Comparison of ENCODE assay signal across 18 mouse cellular contexts in the genomic region with DNA sequence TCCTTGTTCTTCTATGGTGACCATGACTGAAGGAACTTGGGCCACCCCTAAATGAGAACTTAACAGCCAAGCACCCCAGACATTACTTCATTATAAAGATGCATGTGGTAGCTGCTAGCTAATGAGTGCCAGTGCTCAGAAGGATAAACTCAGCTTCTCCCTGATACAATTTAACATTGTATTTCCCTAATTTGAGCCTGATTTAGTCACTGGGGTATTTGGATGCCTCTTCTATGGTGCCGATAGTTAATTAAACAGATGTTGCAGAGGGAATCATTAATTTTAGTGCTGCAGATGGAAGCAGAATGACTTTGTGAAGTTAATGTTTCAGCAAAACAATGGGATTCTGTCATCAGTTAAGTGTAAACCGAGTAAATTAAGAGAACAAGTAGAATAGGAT.
"Had no signal": no experiment of that assay in that cellular context is flagged by ENCODE, and none has a peak within 500 bp of the region (broad histone marks: within the 10 kb centered on the region; RNA-seq: fewer than 3 reads in every experiment).

No protein-coding gene starts in this region.

- ATAC-seq: midbrain, embryonic 13.5 days; midbrain, embryonic 15.5 days had no signal

- H3K27ac ChIP-seq: liver, embryonic 14.5 days; midbrain, embryonic 10.5 days; midbrain, embryonic 13.5 days; midbrain, embryonic 15.5 days; neural tube, embryonic 12.5 days had no signal

- H3K9me3 ChIP-seq: midbrain, embryonic 10.5 days; midbrain, embryonic 13.5 days; midbrain, embryonic 15.5 days; neural tube, embryonic 12.5 days had no signal

- H3K4me3 ChIP-seq: midbrain, embryonic 10.5 days; midbrain, embryonic 13.5 days; midbrain, embryonic 15.5 days; myocyte; neural tube, embryonic 12.5 days had no signal

- H3K36me3 ChIP-seq: midbrain, embryonic 10.5 days; midbrain, embryonic 13.5 days; midbrain, embryonic 15.5 days; neural tube, embryonic 12.5 days had no signal

- H3K4me1 ChIP-seq: midbrain, embryonic 10.5 days; midbrain, embryonic 13.5 days; midbrain, embryonic 15.5 days; neural tube, embryonic 12.5 days had no signal

- DNase-seq: lung, adult 18-20 months; lung, embryonic 14.5 days; lung, postnatal 10 days; lung, postnatal 4 days; retina, postnatal 1 day; right cerebral cortex, adult 18-20 months; right cerebral cortex, postnatal 25 days; right cerebral cortex, postnatal 4 days; spleen, adult 18-20 months; thymus, adult 18-20 months; thymus, postnatal 14 days; thymus, postnatal 36 days had no signal

- H3K4me2 ChIP-seq: lung, embryonic 14.5 days; midbrain, embryonic 13.5 days; midbrain, embryonic 15.5 days; neural tube, embryonic 12.5 days had no signal

- H3K9ac ChIP-seq: liver, embryonic 14.5 days; lung, embryonic 14.5 days; midbrain, embryonic 13.5 days; midbrain, embryonic 15.5 days; neural tube, embryonic 12.5 days had no signal

- H3K27me3 ChIP-seq: midbrain, embryonic 13.5 days; midbrain, embryonic 15.5 days; neural tube, embryonic 12.5 days had no signal
